Mouse (Mus musculus) cerebellum, adult 9-11 months (tissue): ENCODE data around the gene Stxbp3.

ENCODE experiments used
- DNase-seq: peaks from one replicate; pipeline ENCODE4 v3.0.0; 2022

Stxbp3 gene

GRCm38 (mm10) chr3:108762597-108763111, 77.7 kb downstream of the Stxbp3 start:
- DNase-seq: no peak

GRCm38 (mm10) chr3:108759566-108760420, 80.5 kb downstream of the Stxbp3 start:
- DNase-seq: no peak

DNA sequence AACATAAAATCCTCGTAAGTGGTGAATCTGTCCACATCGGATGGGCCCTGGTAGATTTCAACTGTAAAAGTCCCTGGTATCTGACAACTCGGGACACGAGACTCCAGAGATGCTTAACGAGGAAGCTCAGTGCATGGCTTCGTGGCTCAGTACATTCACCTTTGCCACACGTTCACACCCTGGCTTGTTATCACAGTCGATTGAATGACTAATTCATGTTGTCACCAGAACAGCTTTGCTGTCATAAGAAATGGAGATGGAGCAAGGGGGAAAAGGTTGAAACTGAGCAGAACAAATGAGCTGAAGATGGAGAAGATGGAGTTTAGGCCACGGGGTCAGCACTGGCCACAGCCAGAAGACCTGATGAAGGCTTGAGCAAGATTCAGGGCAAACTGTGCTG, 82.8 kb downstream of the Stxbp3 start:
- no peak for DNase-seq

- DNase-seq: no peak
These were observed 84.2 kb downstream of the Stxbp3 start for GRCm38 (mm10) chr3:108756131-108756530.

DNA sequence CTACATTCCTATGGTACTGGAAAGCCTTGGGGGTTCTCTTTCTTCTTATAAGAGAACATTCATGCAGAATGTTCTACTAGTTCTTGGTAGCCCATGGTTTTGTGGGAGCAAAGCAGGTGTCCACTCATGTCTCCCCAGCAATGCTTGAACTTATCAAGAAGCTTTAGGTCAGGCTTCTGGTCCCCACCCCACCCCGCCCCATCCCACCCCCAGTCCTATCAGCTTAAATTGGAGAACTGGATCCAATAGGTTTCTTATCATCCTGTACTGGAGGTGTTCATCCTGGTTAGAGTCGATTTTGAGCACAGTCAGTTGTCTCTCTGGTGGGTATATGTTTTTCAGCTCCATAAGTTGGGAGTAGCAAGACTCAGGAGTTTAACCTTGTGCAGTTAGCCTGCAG, 84.8 kb downstream of the Stxbp3 start:
- DNase-seq: no peak

- DNase-seq: no peak
These were observed 85.8 kb downstream of the Stxbp3 start for GRCm38 (mm10) chr3:108754541-108754940.

DNA sequence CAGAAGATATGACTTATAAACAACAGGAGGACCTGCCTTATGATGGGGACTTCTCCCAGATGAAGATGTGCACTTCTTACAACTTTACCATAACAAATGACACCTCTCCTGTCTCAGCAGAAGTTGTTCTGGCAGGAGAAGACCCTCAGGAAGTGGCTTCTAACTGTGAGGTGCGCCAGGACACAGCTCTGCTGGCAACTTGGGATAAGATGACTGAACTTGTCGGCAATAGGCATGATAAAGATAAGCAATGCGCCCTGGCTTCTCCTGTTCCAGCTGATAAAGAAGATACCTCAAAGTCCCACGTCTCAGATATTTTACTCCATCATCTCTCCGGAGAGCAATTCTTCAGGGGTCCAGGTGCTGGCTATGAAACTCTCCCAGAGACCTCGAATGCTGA, 88.6 kb downstream of the Stxbp3 start:
- DNase-seq: no peak

DNA sequence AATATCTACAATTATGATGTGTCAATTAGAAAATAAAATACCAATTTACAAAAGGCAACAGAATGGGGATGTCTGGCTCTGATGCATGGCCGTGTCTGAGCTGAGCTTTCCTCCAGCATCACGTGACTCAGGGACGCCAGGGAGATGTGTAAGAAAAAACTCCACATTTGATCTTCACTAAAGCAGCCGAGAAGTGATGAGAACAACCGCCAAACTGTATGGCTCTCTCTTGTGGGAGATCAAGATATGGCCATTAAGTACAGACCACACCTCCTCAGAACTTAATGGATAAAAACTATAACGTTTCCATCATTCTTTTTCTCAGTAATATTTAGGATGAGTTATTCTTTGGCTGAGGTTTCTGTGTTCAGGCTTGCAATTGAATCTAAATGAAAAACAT, 89.3 kb downstream of the Stxbp3 start:
- DNase-seq: no peak

DNA sequence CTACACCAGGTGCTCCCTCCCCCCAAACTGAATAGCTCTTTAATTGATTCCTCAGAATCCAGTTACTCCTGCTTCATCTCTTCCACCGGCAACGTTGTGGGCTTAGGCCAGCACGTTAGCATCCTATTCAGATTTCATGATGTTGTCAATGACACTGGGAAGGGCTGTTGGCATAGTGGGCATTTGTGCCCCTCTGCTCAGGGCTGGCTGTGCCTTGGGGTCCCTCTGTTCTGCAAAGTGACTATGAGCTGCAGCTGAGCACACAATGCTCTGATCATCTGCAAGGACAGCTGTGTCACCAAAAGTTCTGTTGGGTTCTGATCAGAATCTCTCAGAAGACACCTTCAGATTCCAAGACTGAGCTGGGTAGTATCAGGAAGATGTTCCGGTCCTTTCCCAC, 96.3 kb downstream of the Stxbp3 start:
- DNase-seq: no peak
